Mouse (Mus musculus): Measurements from ENCODE around the gene Apon.

DNA sequence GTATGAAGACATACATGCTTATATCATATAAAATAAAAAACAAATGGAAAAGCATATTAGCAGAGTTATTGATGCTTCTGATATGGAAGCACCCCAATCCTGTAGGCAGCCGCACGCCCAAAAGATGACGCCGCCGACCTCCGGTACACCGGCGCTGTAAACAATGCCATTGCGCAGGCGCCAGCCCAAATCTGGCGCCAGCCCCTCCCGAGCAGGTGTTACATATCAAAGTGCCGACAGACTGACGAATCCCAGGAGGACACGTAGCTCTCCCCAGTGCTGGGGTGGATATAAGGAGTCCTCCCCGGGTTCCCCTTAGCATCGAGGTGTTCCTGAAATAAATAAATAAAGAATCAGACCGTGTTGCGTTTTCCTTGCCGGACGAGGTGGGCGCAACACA lies 8.4 kb downstream of the Apon start:
- no peak for TF ChIP-seq POLR2A (IDR thresholded peaks at IDR 0.05; ENCODE audit: borderline replicate concordance, low read depth, low read length)
- no peak for TF ChIP-seq CTCF (IDR thresholded peaks at IDR 0.05; ENCODE audit: low read depth, low read length)

Data from bone marrow macrophage, adult 2 months (primary cell).